Mouse (Mus musculus): ENCODE results near the gene Vps35l. TPM values are rescaled to one million over a fixed set of nuclear protein-coding genes. Genes with fewer than 3 reads are reported as not detected.

Vps35l gene
- polyA plus RNA-seq, 1 experiment from 2014 or later, result 44.8 TPM

- Histone ChIP-seq H3K36me3 (peaks cover 28% of the 10 kb centered on the region; the same call in 1 of the 2 replicates), H3K9ac (no peak overlapping the region), H3K4me1 (replicated peaks) (no peaks in the 10 kb centered on the region), H3K9me3 (replicated peaks) (no peaks in the 10 kb centered on the region), H3K4me3 (no peak overlapping the region), H3K4me2 (no peak overlapping the region), H3K27ac (no peak overlapping the region), H3K27me3 (no peaks in the 10 kb centered on the region)
- WGBS, result 79% methylated on average over 14 of the region's 14 CpGs
- no peak for ATAC-seq (replicated peaks; ENCODE audit: insufficient number of reproducible peaks, insufficient read depth, low FRiP score, low read depth)
These were observed 24.7 kb downstream of the Vps35l start for GRCm38 (mm10) chr7:118764725-118765124.

- no peak overlapping the region for H3K27ac ChIP-seq
- no peak for ATAC-seq (replicated peaks; ENCODE audit: insufficient number of reproducible peaks, insufficient read depth, low FRiP score, low read depth)
- no peak overlapping the region for H3K9ac ChIP-seq
- peaks cover 20% of the 10 kb centered on the region; the same call in 1 of the 2 replicates for H3K36me3 ChIP-seq
- H3K4me3 ChIP-seq, result no peak overlapping the region
- 65% methylated on average over 8 of the region's 8 CpGs for WGBS
- H3K9me3 ChIP-seq (replicated peaks), result no peaks in the 10 kb centered on the region
- H3K4me2 ChIP-seq, result no peak overlapping the region
- H3K4me1 ChIP-seq (replicated peaks), result no peaks in the 10 kb centered on the region
- no peaks in the 10 kb centered on the region for H3K27me3 ChIP-seq
These were observed 25.6 kb downstream of the Vps35l start for GRCm38 (mm10) chr7:118765604-118766003.

- 56% methylated on average over 18 of the region's 18 CpGs for WGBS
- ATAC-seq (replicated peaks; ENCODE audit: insufficient number of reproducible peaks, insufficient read depth, low FRiP score, low read depth), result no peak
These were observed 26.2 kb downstream of the Vps35l start for GRCm38 (mm10) chr7:118766119-118766833.

DNA sequence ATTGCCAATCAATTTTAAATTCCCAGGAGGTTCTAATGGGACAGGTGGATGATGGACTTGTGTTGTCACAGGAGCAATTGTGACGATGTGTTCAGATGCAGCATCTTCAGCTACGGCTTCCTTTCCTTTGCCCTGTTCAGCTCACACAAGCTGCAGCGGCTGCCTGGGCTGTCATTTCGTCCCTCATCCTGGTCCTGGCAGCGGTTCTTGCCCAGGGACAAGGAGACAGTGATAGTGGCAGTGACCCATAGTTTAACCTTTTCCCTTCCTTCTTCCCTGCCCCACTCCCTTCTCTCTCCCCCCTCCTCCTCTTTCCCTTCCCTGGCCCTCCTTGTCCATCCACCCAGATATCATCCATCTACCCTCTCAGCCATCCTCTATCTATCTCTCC, 26.8 kb downstream of the Vps35l start:
- no peaks in the 10 kb centered on the region for H3K4me1 ChIP-seq (replicated peaks)
- no peak overlapping the region for H3K9ac ChIP-seq
- no peak overlapping the region for H3K4me2 ChIP-seq
- no peak overlapping the region for H3K27ac ChIP-seq
- no peaks in the 10 kb centered on the region for H3K9me3 ChIP-seq (replicated peaks)
- WGBS, result 83% methylated on average over 5 of the region's 5 CpGs
- ATAC-seq (replicated peaks; ENCODE audit: insufficient number of reproducible peaks, insufficient read depth, low FRiP score, low read depth), result no peak
- H3K27me3 ChIP-seq, result no peaks in the 10 kb centered on the region
- H3K4me3 ChIP-seq, result no peak overlapping the region
- peaks cover 10% of the 10 kb centered on the region; the same call in 1 of the 2 replicates for H3K36me3 ChIP-seq

More at GRCm38 (mm10) chr7:118766119-118766833, 26.2 kb downstream of the Vps35l start:
- Histone ChIP-seq H3K4me2 (no peak overlapping the region), H3K9me3 (replicated peaks) (no peaks in the 10 kb centered on the region), H3K4me3 (no peak overlapping the region), H3K9ac (no peak overlapping the region), H3K27me3 (no peaks in the 10 kb centered on the region), H3K27ac (no peak overlapping the region), H3K36me3 (peaks cover 15% of the 10 kb centered on the region; the same call in 1 of the 2 replicates), H3K4me1 (replicated peaks) (no peaks in the 10 kb centered on the region)

DNA sequence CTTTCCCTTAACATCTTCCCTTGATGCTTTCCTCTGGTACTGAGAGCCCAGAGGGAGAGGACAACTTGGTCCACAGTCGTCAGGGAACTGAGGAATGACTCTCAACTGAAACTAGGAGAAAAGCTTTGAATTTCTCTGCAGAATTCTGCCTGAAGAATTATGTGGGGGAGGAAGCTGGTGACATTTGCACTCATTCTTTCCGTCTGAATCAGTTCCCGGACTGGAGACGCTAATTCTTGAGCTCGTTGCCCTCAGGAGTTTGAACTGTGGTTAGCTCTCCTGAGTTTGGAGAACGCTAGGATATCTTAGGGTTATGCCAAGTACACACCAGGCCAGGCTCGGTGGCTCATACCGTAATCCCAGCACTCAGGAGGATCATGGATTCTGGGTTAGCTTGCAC, 29.2 kb downstream of the Vps35l start:
- Histone ChIP-seq H3K9me3 (replicated peaks) (no peaks in the 10 kb centered on the region), H3K9ac (no peak overlapping the region), H3K27me3 (no peaks in the 10 kb centered on the region), H3K4me1 (replicated peaks) (no peaks in the 10 kb centered on the region), H3K27ac (no peak overlapping the region), H3K36me3 (no peaks in the 10 kb centered on the region; the same call in 1 of the 2 replicates), H3K4me3 (no peak overlapping the region), H3K4me2 (no peak overlapping the region)
- no peak for ATAC-seq (replicated peaks; ENCODE audit: insufficient number of reproducible peaks, insufficient read depth, low FRiP score, low read depth)
- WGBS, result 52% methylated on average over 8 of the region's 8 CpGs

DNA sequence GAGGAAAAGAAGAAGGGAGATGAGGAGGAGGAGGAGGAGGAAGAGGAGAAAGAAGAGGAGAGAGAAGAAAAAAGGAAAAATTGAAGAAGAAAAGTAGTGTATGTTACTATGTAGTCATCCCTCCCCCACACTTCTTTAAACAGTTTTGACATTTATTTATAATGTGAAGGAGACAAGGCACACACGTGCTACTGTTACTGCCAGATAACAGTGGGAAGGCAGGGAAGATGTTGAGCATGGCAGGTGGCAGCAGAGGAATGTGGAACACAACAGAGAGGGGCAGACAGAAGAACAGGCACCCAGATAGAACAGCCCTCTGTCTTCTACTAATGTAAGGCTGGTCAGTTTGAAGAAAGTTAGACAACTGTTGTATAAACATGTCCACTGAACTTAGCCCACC, 29.6 kb downstream of the Vps35l start:
- Histone ChIP-seq H3K4me1 (replicated peaks) (no peaks in the 10 kb centered on the region), H3K9ac (no peak overlapping the region), H3K4me3 (no peak overlapping the region), H3K27me3 (no peaks in the 10 kb centered on the region), H3K27ac (no peak overlapping the region), H3K4me2 (no peak overlapping the region), H3K36me3 (no peaks in the 10 kb centered on the region), H3K9me3 (replicated peaks) (no peaks in the 10 kb centered on the region)
- no peak for ATAC-seq (replicated peaks; ENCODE audit: insufficient number of reproducible peaks, insufficient read depth, low FRiP score, low read depth)
- WGBS, result 21% methylated on average over 1 of the region's 1 CpGs

GRCm38 (mm10) chr7:118773027-118773426, 33.0 kb downstream of the Vps35l start:
- Histone ChIP-seq H3K27ac (no peak overlapping the region), H3K4me2 (no peak overlapping the region), H3K27me3 (no peaks in the 10 kb centered on the region), H3K4me3 (no peak overlapping the region), H3K36me3 (peaks cover 4% of the 10 kb centered on the region; the same call in 1 of the 2 replicates), H3K4me1 (replicated peaks) (peaks cover 7% of the 10 kb centered on the region), H3K9me3 (replicated peaks) (no peaks in the 10 kb centered on the region), H3K9ac (no peak overlapping the region)
- ATAC-seq (replicated peaks; ENCODE audit: insufficient number of reproducible peaks, insufficient read depth, low FRiP score, low read depth), result no peak
- WGBS, result 71% methylated on average over 12 of the region's 12 CpGs

DNA sequence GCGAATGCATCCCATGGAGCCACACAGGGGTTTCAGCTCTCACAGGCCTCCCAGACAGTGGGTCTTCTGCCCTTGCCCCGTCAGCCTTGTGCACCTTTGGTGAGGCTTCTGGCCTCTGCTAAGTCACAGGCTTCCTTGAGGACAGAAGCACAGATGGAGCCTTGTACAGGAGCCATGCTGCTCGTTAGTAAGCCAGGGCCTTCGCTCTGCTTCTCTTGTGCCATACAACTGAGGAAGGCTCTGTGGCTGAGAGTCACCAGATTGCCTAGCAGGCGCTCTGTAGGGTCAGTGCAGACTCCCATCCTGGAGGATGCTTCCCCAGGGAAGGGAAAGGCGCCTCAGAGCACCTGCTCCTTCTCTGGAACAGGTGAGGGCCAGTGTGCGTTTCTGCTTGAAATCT, 36.0 kb downstream of the Vps35l start:
- H3K27me3 ChIP-seq, result no peaks in the 10 kb centered on the region
- no peaks in the 10 kb centered on the region for H3K9me3 ChIP-seq (replicated peaks)
- peaks cover 4% of the 10 kb centered on the region for H3K36me3 ChIP-seq
- no peak overlapping the region for H3K4me2 ChIP-seq
- peaks cover 9% of the 10 kb centered on the region for H3K4me1 ChIP-seq (replicated peaks)
- H3K27ac ChIP-seq, result no peak overlapping the region
- 85% methylated on average over 7 of the region's 7 CpGs for WGBS
- H3K4me3 ChIP-seq, result no peak overlapping the region
- ATAC-seq (replicated peaks; ENCODE audit: insufficient number of reproducible peaks, insufficient read depth, low FRiP score, low read depth), result no peak
- no peak overlapping the region for H3K9ac ChIP-seq

- Histone ChIP-seq H3K27ac (no peak overlapping the region), H3K9ac (no peak overlapping the region), H3K4me2 (no peak overlapping the region), H3K4me3 (no peak overlapping the region), H3K36me3 (peaks cover 4% of the 10 kb centered on the region), H3K4me1 (replicated peaks) (peaks cover 9% of the 10 kb centered on the region), H3K9me3 (replicated peaks) (no peaks in the 10 kb centered on the region), H3K27me3 (no peaks in the 10 kb centered on the region)
- WGBS, result 83% methylated on average over 9 of the region's 9 CpGs
- ATAC-seq (replicated peaks; ENCODE audit: insufficient number of reproducible peaks, insufficient read depth, low FRiP score, low read depth), result no peak
These were observed 36.5 kb downstream of the Vps35l start for GRCm38 (mm10) chr7:118776491-118776890.

DNA sequence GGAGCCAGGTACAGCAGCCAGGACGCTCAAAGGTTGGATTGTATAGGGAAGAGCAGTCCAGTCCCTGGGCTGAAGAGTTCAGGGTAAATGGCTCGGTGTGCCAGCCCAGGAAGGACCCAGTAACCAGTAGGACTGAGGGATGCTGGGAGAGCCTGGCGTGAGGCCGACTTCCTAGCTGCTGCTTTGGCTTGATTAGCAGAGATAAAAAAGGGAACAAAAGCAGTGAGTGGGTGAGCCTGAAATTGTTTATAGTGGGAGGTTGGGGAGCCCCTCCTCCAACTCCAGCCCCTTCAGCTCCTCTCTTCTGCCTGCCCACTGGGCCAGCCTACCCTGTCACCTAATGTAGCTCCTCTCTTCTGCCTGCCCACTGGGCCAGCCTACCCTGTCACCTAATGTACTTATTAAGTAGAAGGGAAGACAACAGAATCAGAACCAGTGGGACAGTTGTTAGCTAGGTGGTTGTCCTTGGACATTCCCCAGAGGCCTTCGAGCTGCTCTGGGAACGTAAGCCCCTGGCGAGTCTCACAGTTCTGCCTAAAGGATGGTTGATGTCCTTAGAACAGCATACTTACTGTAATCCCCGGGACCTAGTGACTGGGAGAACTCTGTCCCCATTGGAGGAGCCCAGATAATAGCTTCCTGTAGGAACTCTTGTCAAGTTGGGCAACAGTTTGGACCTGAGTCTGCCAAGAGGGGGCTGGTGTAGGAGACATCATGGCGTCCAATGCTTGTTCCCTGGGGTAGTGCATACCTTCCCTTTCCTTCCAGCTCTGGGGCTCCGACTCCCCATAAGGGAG, 37.8 kb downstream of the Vps35l start:
- Histone ChIP-seq H3K4me3 (no peak overlapping the region), H3K4me1 (replicated peaks) (peaks cover 9% of the 10 kb centered on the region), H3K4me2 (no peak overlapping the region), H3K9me3 (replicated peaks) (no peaks in the 10 kb centered on the region), H3K9ac (no peak overlapping the region), H3K36me3 (peaks cover 4% of the 10 kb centered on the region), H3K27ac (peak overlapping the region; percentile 67), H3K27me3 (no peaks in the 10 kb centered on the region)
- peak; percentile 64 for ATAC-seq (replicated peaks; ENCODE audit: insufficient number of reproducible peaks, insufficient read depth, low FRiP score, low read depth)
- 60% methylated on average over 10 of the region's 10 CpGs for WGBS

DNA sequence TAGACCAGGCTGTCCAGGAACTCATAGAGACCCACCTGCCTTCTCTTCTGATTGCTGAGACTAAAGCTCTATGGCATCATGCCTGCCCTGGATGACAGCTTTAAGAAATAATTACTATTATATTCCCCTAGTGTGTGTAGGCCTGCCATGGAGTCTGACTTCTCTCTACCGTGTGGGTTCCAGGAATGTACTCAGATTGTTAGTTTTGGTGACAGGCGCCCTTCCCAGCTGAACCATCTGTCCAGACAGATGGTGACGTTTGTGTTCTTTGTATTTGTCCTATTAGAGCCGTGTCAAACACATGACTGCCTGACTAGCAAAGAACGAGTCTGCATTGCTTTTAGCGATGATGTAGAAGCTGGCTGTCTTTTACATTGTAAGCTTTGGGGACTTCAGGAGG, 38.5 kb downstream of the Vps35l start:
- WGBS, result 75% methylated on average over 6 of the region's 6 CpGs
- Histone ChIP-seq H3K36me3 (peaks cover 4% of the 10 kb centered on the region), H3K4me1 (replicated peaks) (peaks cover 9% of the 10 kb centered on the region), H3K27me3 (no peaks in the 10 kb centered on the region), H3K4me3 (no peak overlapping the region), H3K9ac (no peak overlapping the region), H3K9me3 (replicated peaks) (no peaks in the 10 kb centered on the region), H3K4me2 (no peak overlapping the region), H3K27ac (peak overlapping the region; percentile 67; the same call in 1 of the 2 replicates)
- ATAC-seq (replicated peaks; ENCODE audit: insufficient number of reproducible peaks, insufficient read depth, low FRiP score, low read depth), result no peak
